8 mouse cellular contexts compared by ENCODE assay signal in the genomic region with DNA sequence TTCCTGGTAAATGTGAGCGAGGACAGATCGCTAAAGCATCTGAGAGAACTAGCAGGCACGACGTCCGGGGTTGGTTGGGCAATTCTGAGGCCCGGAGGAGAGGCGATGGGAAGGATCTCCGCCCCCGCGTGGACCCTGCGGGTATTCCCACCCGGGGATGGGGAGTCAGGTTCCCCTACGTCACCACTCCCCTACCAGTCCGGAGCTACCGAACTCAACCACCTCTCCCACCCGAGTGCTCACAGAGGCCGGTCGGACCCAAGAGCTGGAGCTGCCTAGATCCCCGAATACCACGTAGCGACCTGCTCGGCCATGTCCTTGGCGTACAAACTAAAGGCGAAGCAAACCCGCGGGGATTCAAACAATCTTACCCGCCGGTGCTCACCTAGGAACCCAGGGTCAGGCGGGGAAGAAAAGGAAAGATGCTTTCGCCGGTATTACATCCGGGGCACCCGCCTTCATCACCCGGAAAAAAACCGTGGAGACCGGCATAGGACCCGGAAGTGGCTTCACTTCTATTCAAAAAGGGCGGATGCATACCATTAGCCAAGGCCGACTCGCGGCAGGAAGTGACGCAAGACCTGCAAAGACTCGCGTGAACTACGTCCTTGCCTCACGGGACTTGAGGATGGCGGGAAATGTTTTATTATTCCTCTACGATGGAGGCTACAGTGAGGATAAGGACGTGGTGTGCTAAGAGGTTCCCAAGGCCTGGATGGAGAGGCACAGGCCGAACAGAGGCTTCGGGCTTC. TPM values are rescaled to one million over a fixed set of nuclear protein-coding genes. Genes with fewer than 3 reads are reported as not detected.
DNase-seq lines count a peak whose midpoint lies in the region; ATAC-seq and TF ChIP-seq lines count a peak whose summit lies in the region.

A gene (minus strand): TSS at position 507 of the 752 bp plus-strand sequence.

- ATAC-seq in forebrain, postnatal 0 days, result peak; percentile 98
- peak; percentile 94 for ATAC-seq in lung, embryonic 15.5 days (ENCODE audit: borderline replicate concordance, extremely low read depth, low FRiP score, low TSS enrichment)

- peak in 2 of 3 experiments; percentile 18 to 38; a peak in 2 of 6 replicates for TF ChIP-seq CTCF in MEL (IDR thresholded peaks at IDR 0.05 in 2 of 3, conservative IDR thresholded peaks at IDR 0.05 in 1 of 3; ENCODE audit: control insufficient read depth in 1 of 3, insufficient read depth in 1 of 3, low read depth in 2 of 3, low read length in 3 of 3, poor library complexity in 1 of 3, severe bottlenecking in 1 of 3)
- TF ChIP-seq CTCF in cerebellum, adult 2 months (IDR thresholded peaks at IDR 0.05; ENCODE audit: borderline replicate concordance, insufficient read depth, low read depth, low read length), result no peak
- peak; percentile 62 for TF ChIP-seq CTCF in forebrain, postnatal 0 days (IDR thresholded peaks at IDR 0.05; ENCODE audit: low read depth)

- TF ChIP-seq POLR2A in MEL (IDR thresholded peaks at IDR 0.05; ENCODE audit: control insufficient read depth in 1 of 2, insufficient read depth in 1 of 2, low read depth in 1 of 2, low read length in 2 of 2, poor library complexity in 1 of 2), result peak; percentile 51 to 75; a peak in 3 of 4 replicates
- peak; percentile 45; the same call in 1 of the 2 replicates for TF ChIP-seq POLR2A in cerebellum, adult 2 months (IDR thresholded peaks at IDR 0.05; ENCODE audit: borderline replicate concordance, insufficient read depth, low read length)

- TF ChIP-seq EP300 in MEL (IDR thresholded peaks at IDR 0.05; ENCODE audit: low read depth in 1 of 2, low read length in 2 of 2), result no peak

- peak within 1 kb of the TSS; percentile 92 for H3K27ac ChIP-seq in MEL (ENCODE audit: control insufficient read depth, low read depth, low read length)
- peak within 1 kb of the TSS; percentile 53 for H3K27ac ChIP-seq in cerebellum, adult 2 months (ENCODE audit: insufficient read depth, low read length)
- H3K27ac ChIP-seq in forebrain, postnatal 0 days (ENCODE audit: low read depth, low read length), result peak within 1 kb of the TSS; percentile 89
- peak within 1 kb of the TSS; percentile 87 for H3K27ac ChIP-seq in lung, embryonic 15.5 days

- H3K4me1 ChIP-seq in MEL (ENCODE audit: control insufficient read depth in 1 of 2, insufficient read depth in 2 of 2, low read length in 2 of 2), result peaks cover 0 to 12% of the 10 kb centered on the region in 2 experiments; a peak in 2 of 4 replicates
- peaks cover 14% of the 10 kb centered on the region for H3K4me1 ChIP-seq in cerebellum, adult 2 months (ENCODE audit: control insufficient read depth, insufficient read depth, low read length)
- peaks cover 7% of the 10 kb centered on the region for H3K4me1 ChIP-seq in forebrain, postnatal 0 days (ENCODE audit: insufficient read depth)
- H3K4me1 ChIP-seq in lung, embryonic 15.5 days, result peaks cover 20% of the 10 kb centered on the region

- WGBS in cerebellum, adult 2 months, result under 1% methylated on average over 51 of the region's 51 CpGs
- WGBS in forebrain, postnatal 0 days, result 1% methylated on average over 51 of the region's 51 CpGs
- WGBS in lung, embryonic 15.5 days, result under 1% methylated on average over 51 of the region's 51 CpGs

- H3K36me3 ChIP-seq in MEL (ENCODE audit: control insufficient read depth in 1 of 2, insufficient read depth in 2 of 2, low read length in 2 of 2), result peaks cover 0 to 12% of the 10 kb centered on the region in 2 experiments; a peak in 2 of 4 replicates
- H3K36me3 ChIP-seq in forebrain, postnatal 0 days (ENCODE audit: insufficient read depth), result peaks cover 69% of the 10 kb centered on the region
- peaks cover 74% of the 10 kb centered on the region for H3K36me3 ChIP-seq in lung, embryonic 15.5 days

- H3K27me3 ChIP-seq in MEL (ENCODE audit: control insufficient read depth in 1 of 2, insufficient read depth in 2 of 2, low read length in 2 of 2), result no peaks in the 10 kb centered on the region
- no peaks in the 10 kb centered on the region for H3K27me3 ChIP-seq in cerebellum, adult 2 months (ENCODE audit: control insufficient read depth, insufficient read depth, low read length)
- no peaks in the 10 kb centered on the region for H3K27me3 ChIP-seq in forebrain, postnatal 0 days (ENCODE audit: insufficient read depth, low read length)
- H3K27me3 ChIP-seq in lung, embryonic 15.5 days, result no peaks in the 10 kb centered on the region

- peak within 1 kb of the TSS; percentile 76 for H3K4me2 ChIP-seq in forebrain, postnatal 0 days (ENCODE audit: low read depth)
- H3K4me2 ChIP-seq in lung, embryonic 15.5 days, result peak within 1 kb of the TSS; percentile 73

- DNase-seq in MEL (ENCODE audit: low read depth, low spot score), result peak; percentile 98
- DNase-seq in cerebellum, adult 2 months, result peak; percentile 96 to 99
- DNase-seq in forebrain, postnatal 0 days, result peak; percentile 98
- DNase-seq in heart, postnatal 4 days, result peak; percentile 95
- peak; percentile 97 to 98 for DNase-seq in layer of hippocampus, adult 8-10 months (ENCODE audit: low spot score in 2 of 2)
- DNase-seq in ovary, adult 18-20 months (ENCODE audit: low spot score), result peak; percentile 94
- peak; percentile 98 for DNase-seq in thymus, postnatal 0 days (ENCODE audit: low spot score)

- peaks cover 14% of the 10 kb centered on the region for H3K79me2 ChIP-seq in MEL (ENCODE audit: control insufficient read depth, insufficient read depth, low read length, poor library complexity)

- no peak; the same call in none of the 2 replicates for TF ChIP-seq RAD21 in MEL (IDR thresholded peaks at IDR 0.05; ENCODE audit: low read depth, low read length)

- no peaks in the 10 kb centered on the region for H3K9me3 ChIP-seq in MEL (replicated peaks; ENCODE audit: insufficient read depth, low read length)
- no peaks in the 10 kb centered on the region for H3K9me3 ChIP-seq in forebrain, postnatal 0 days (ENCODE audit: low read length)
- H3K9me3 ChIP-seq in lung, embryonic 15.5 days, result no peaks in the 10 kb centered on the region

- peak within 1 kb of the TSS; percentile 60 to 99 for H3K4me3 ChIP-seq in MEL (ENCODE audit: control insufficient read depth in 1 of 2, insufficient read depth in 1 of 2, low read depth in 2 of 2, low read length in 2 of 2)
- peak within 1 kb of the TSS; percentile 83 for H3K4me3 ChIP-seq in cerebellum, adult 2 months (replicated peaks; ENCODE audit: insufficient read depth, low read depth, low read length)
- peak within 1 kb of the TSS; percentile 56 for H3K4me3 ChIP-seq in forebrain, postnatal 0 days (ENCODE audit: low read depth, low read length)
- peak within 1 kb of the TSS; percentile 70 for H3K4me3 ChIP-seq in lung, embryonic 15.5 days

- H3K9ac ChIP-seq in MEL (ENCODE audit: control insufficient read depth, low read depth, low read length, poor library complexity, severe bottlenecking), result peak within 1 kb of the TSS; percentile 94
- H3K9ac ChIP-seq in forebrain, postnatal 0 days, result peak within 1 kb of the TSS; percentile 67
- H3K9ac ChIP-seq in lung, embryonic 15.5 days, result peak within 1 kb of the TSS; percentile 60

TF ChIP-seq in MEL, 35 proteins besides CTCF, POLR2A, EP300 and RAD21 (continues in another document):
- TF ChIP-seq SIN3A (IDR thresholded peaks at IDR 0.05; ENCODE audit: low read length), result peak; percentile 93
- no peak for TF ChIP-seq RCOR1 (IDR thresholded peaks at IDR 0.05; ENCODE audit: low read depth, low read length)
- TF ChIP-seq TBP (IDR thresholded peaks at IDR 0.05; ENCODE audit: low read depth, low read length), result peak; percentile 51; the same call in 1 of the 2 replicates
- no peak for TF ChIP-seq ZC3H11A (IDR thresholded peaks at IDR 0.05; ENCODE audit: low read depth, low read length)
- peak; percentile 71; the same call in 1 of the 2 replicates for TF ChIP-seq MAZ (IDR thresholded peaks at IDR 0.05; ENCODE audit: low read depth, low read length)
- TF ChIP-seq ZMIZ1 (IDR thresholded peaks at IDR 0.05; ENCODE audit: low read depth, low read length), result peak; percentile 67; the same call in 1 of the 2 replicates
- TF ChIP-seq TAL1 (IDR thresholded peaks at IDR 0.05; ENCODE audit: low read length), result no peak
- peak; percentile 20; the same call in 1 of the 2 replicates for TF ChIP-seq POLR2AphosphoS5 (IDR thresholded peaks at IDR 0.05; ENCODE audit: borderline replicate concordance, low read depth, low read length)
- no peak for TF ChIP-seq CHD1 (IDR thresholded peaks at IDR 0.05; ENCODE audit: low read depth, low read length)
- no peak for TF ChIP-seq GABPA (IDR thresholded peaks at IDR 0.05; ENCODE audit: low read depth, low read length)
- TF ChIP-seq UBTF (IDR thresholded peaks at IDR 0.05; ENCODE audit: borderline replicate concordance, insufficient read depth, low read depth, low read length), result 0 out of 2 replicates have a peak, but pooled peaks have one; percentile 47
- no peak for TF ChIP-seq ZNF384 (IDR thresholded peaks at IDR 0.05; ENCODE audit: low read depth, low read length)
- no peak for TF ChIP-seq MEF2A (IDR thresholded peaks at IDR 0.05; ENCODE audit: extremely low read depth, insufficient replicate concordance, low read depth, low read length, poor library complexity, severe bottlenecking)
- TF ChIP-seq KAT2A (conservative IDR thresholded peaks at IDR 0.05; ENCODE audit: low read depth, low read length), result peak; percentile 98
- peak; percentile 38 for TF ChIP-seq SMC3 (IDR thresholded peaks at IDR 0.05; ENCODE audit: low read depth, low read length)
- TF ChIP-seq HCFC1 (IDR thresholded peaks at IDR 0.05; ENCODE audit: low read depth, low read length), result peak; percentile 98
- TF ChIP-seq ZKSCAN1 (IDR thresholded peaks at IDR 0.05; ENCODE audit: low read depth, low read length), result no peak
- TF ChIP-seq TCF12 (IDR thresholded peaks at IDR 0.05; ENCODE audit: low read depth, low read length), result no peak; the same call in 1 of the 2 replicates
- TF ChIP-seq MAFK (IDR thresholded peaks at IDR 0.05; ENCODE audit: borderline replicate concordance, low read depth, low read length), result no peak
- TF ChIP-seq BHLHE40 (IDR thresholded peaks at IDR 0.05; ENCODE audit: borderline replicate concordance, low read depth, low read length), result peak; percentile 57; the same call in 1 of the 2 replicates
- TF ChIP-seq GATA1 (IDR thresholded peaks at IDR 0.05; ENCODE audit: low read depth, low read length), result no peak

RNA-seq across cellular contexts. Expression of the gene that starts here (rescaled TPM):
- 55.6 and 64.8 TPM in 2 replicates for total RNA-seq in MEL (2012; rRNA removed)
- polyA plus RNA-seq in MEL (2012; ENCODE audit: insufficient read depth in 1 of 2, insufficient read length in 2 of 2, low read depth in 1 of 2, low replicate concordance in 2 of 2, missing spikeins in 1 of 2), result 10 to 100 TPM in 1 of 2 experiments, not detected in 1; 56.7 TPM
- polyA plus RNA-seq in cerebellum, adult 2 months (2012; rRNA removed), result 101 and 103 TPM in 2 replicates
- 89.9 and 131 TPM in 2 replicates for total RNA-seq in forebrain, postnatal 0 days (2014; rRNA removed)
- polyA plus RNA-seq in forebrain, postnatal 0 days (2015; fragmentation: Nextera tagmentation; extraction: Ambion mirVana), result 55.0 and 67.5 TPM in 2 replicates
- total RNA-seq in heart, postnatal 4 days (2021), result 10 to 100 TPM; 57.3 to 57.7 TPM
- 10 to 100 TPM; 87.4 to 94.4 (median 90.0) TPM for total RNA-seq in layer of hippocampus, adult 8-10 months (2022)
- 61.7 and 63.6 TPM in 2 replicates for polyA plus RNA-seq in lung, embryonic 15.5 days (2015; fragmentation: Nextera tagmentation; extraction: Ambion mirVana)
- 59.5 and 62.0 TPM in 2 replicates for polyA plus RNA-seq in thymus, postnatal 0 days (2015; fragmentation: Nextera tagmentation; extraction: Ambion mirVana)

Comparison
In these comparisons a context has a peak if more than half of its experiments do, and no peak if none do; other contexts are left out.
1. Peak in every context shown above with its lines: DNase-seq, ATAC-seq, H3K4me3 ChIP-seq and H3K27ac ChIP-seq.